17 mouse cellular contexts compared by ENCODE assay signal in the genomic region with DNA sequence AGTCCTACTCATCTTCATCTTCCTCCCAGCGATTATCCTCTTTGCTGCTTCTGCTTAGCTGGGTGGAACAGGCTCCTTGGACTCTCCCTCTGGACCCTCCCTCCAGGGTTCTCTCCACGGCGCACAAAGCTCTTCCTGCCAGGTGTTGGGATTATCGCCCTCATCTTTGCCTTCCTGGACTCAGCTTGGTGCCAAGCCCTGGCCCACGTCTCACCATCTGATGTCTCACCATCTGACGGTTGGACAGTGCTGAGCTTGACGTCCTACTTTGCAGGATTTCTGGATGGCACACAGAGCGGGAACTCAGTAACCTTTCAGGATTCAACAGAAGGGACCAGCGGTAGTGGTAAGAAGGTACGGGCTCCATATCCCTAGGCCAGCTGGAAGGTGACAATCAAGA. TPM values are rescaled to one million over a fixed set of nuclear protein-coding genes. Genes with fewer than 3 reads are reported as not detected.
"Had no signal": no experiment of that assay in that cellular context is flagged by ENCODE, and none has a peak within 500 bp of the region (broad histone marks: within the 10 kb centered on the region; RNA-seq: fewer than 3 reads in every experiment).

No protein-coding gene starts in this region.

- H3K9ac ChIP-seq: kidney, embryonic 15.5 days; liver, embryonic 14.5 days; midbrain, embryonic 15.5 days; neural tube, embryonic 13.5 days; stomach, embryonic 15.5 days had no signal

- H3K27me3 ChIP-seq: kidney, embryonic 15.5 days; midbrain, embryonic 15.5 days; neural tube, embryonic 13.5 days; stomach, embryonic 15.5 days had no signal

- H3K9me3 ChIP-seq: kidney, embryonic 15.5 days; midbrain, embryonic 15.5 days; neural tube, embryonic 13.5 days; stomach, embryonic 15.5 days had no signal

- H3K4me3 ChIP-seq: kidney, embryonic 15.5 days; megakaryocyte, embryonic 14.5 days; midbrain, embryonic 15.5 days; neural tube, embryonic 13.5 days; stomach, embryonic 15.5 days had no signal

- H3K27ac ChIP-seq: kidney, embryonic 15.5 days; liver, embryonic 14.5 days; macrophage; midbrain, embryonic 15.5 days; neural tube, embryonic 13.5 days; stomach, embryonic 15.5 days had no signal

- H3K36me3 ChIP-seq: kidney, embryonic 15.5 days; neural tube, embryonic 13.5 days; stomach, embryonic 15.5 days had no signal

- H3K4me2 ChIP-seq: kidney, embryonic 15.5 days; midbrain, embryonic 11.5 days; midbrain, embryonic 15.5 days; neural tube, embryonic 13.5 days; stomach, embryonic 15.5 days had no signal

- H3K4me1 ChIP-seq: kidney, embryonic 15.5 days; midbrain, embryonic 15.5 days; neural tube, embryonic 13.5 days; stomach, embryonic 15.5 days had no signal

- DNase-seq: kidney, postnatal 14 days; liver; lung, adult 18-20 months; retina, postnatal 1 day; thymus, adult 2 months; thymus, postnatal 25 days had no signal

- ATAC-seq: lung, postnatal 0 days; midbrain, embryonic 15.5 days had no signal

RNA-seq across cellular contexts. Expression of a gene that starts 9.7 kb away (rescaled TPM):
- polyA plus RNA-seq: limb, embryonic 11.5 days; midbrain, embryonic 11.5 days; neural tube, embryonic 13.5 days had no signal

RNA-seq across cellular contexts. Expression of a gene that starts 23.1 kb away (rescaled TPM):
- polyA plus RNA-seq: large intestine, adult 2 months; macrophage had no signal
